Mouse (Mus musculus) naive thymus-derived CD4-positive, alpha-beta T cell, adult 5 months (primary cell): ENCODE data around the gene Tubb3. TPM values are rescaled to one million over a fixed set of nuclear protein-coding genes. Genes with fewer than 3 reads are reported as not detected.

Experiments used
- polyA plus RNA-seq: library from polyadenylated mRNA; unstranded; fragments of 100-300 nt; shearing (Covaris generic); gene quantifications from one replicate; pipeline ENCODE4 v1.2.1, GENCODE M21; 2017

The Tubb3 gene
- 0.61 TPM for polyA plus RNA-seq

GRCm38 (mm10) chr8:123411246-123411645 is at the start of gene Tubb3:
Tubb3 (plus strand) TSS chr8:123411424.

GRCm38 (mm10) chr8:123373403-123374238 is 37.6 kb upstream of the Tubb3 start, which contains the start of gene Tcf25:
Tcf25 (plus strand) TSS chr8:123373753.

GRCm38 (mm10) chr8:123406786-123407185 is 4.4 kb upstream of the Tubb3 start, which contains the start of gene Mc1r:
Mc1r (plus strand) TSS chr8:123407107.

GRCm38 (mm10) chr8:123423441-123423840 is 12.2 kb downstream of the Tubb3 start, which contains the start of gene Def8:
Def8 (plus strand) TSS chr8:123423527.

Other genes starting within 250 kb of the Tubb3 start
- not detected for gene Dpep1, start 225.2 kb upstream of the Tubb3 start, polyA plus RNA-seq
- gene Chmp1a, start 198.7 kb upstream of the Tubb3 start, polyA plus RNA-seq, result 129 TPM
- not detected for gene Spata33, start 198.6 kb upstream of the Tubb3 start, polyA plus RNA-seq
- 22.1 TPM for gene Cdk10, start 186.6 kb upstream of the Tubb3 start, polyA plus RNA-seq
- 15.3 TPM for gene Spata2l, start 175.2 kb upstream of the Tubb3 start, polyA plus RNA-seq
- gene Zfp276, start 157.2 kb upstream of the Tubb3 start, polyA plus RNA-seq, result 43.1 TPM
- 20.9 TPM for gene Vps9d1, start 157.1 kb upstream of the Tubb3 start, polyA plus RNA-seq
- 8.5 TPM for gene Fanca, start 92.8 kb upstream of the Tubb3 start, polyA plus RNA-seq
- gene Spire2, start 78.7 kb upstream of the Tubb3 start, polyA plus RNA-seq, result not detected
- 353 TPM for gene Tcf25, start 37.7 kb upstream of the Tubb3 start, polyA plus RNA-seq
- not detected for gene Mc1r, start 4.3 kb upstream of the Tubb3 start, polyA plus RNA-seq
- gene Def8, start 12.1 kb downstream of the Tubb3 start, polyA plus RNA-seq, result 13.2 TPM
- 70.2 TPM for gene Afg3l1, start 66.5 kb downstream of the Tubb3 start, polyA plus RNA-seq
- not detected for gene Dbndd1, start 104.0 kb downstream of the Tubb3 start, polyA plus RNA-seq
- gene Gas8, start 107.4 kb downstream of the Tubb3 start, polyA plus RNA-seq, result 1.9 TPM
- not detected for gene Rhou, start 242.5 kb downstream of the Tubb3 start, polyA plus RNA-seq